Mouse (Mus musculus) brown adipose tissue, adult 24 weeks (tissue): ENCODE results near the gene Eef1a1. TPM values are rescaled to one million over a fixed set of nuclear protein-coding genes. Genes with fewer than 3 reads are reported as not detected.
A peak's percentile ranks its signal among the peaks of the same experiment; 100 is the strongest.

Experiments used
- H3K27ac ChIP-seq: fragments of 200-500 bp; replicated peaks from 2 replicates; pipeline ENCODE4 v1.5.1; 2012; ENCODE audit warnings: low read depth, mild to moderate bottlenecking, low read length
- H3K4me1 ChIP-seq: fragments of 200-500 bp; 2 replicates; pipeline ENCODE4 v1.6.1; 2012; ENCODE audit warnings: low read length, mixed read lengths; ENCODE audit not compliant: control insufficient read depth, insufficient read depth, insufficient read length
- H3K4me3 ChIP-seq: fragments of 200-500 bp; 2 replicates; pipeline ENCODE4 v1.5.1; 2012; ENCODE audit warnings: low read depth, mild to moderate bottlenecking, low read length, moderate library complexity; ENCODE audit not compliant: insufficient read depth
- polyA plus RNA-seq: library from polyadenylated mRNA; stranded (reverse); fragments of >200 nt; gene quantifications from 2 replicates; pipeline ENCODE4 v1.2.4, GENCODE M21; 2012; ENCODE audit not compliant: missing spikeins, insufficient read depth, insufficient read length

The Eef1a1 gene
- polyA plus RNA-seq, result 3,256 and 3,366 TPM in 2 replicates

GRCm38 (mm10) chr9:78488890-78489420, at the start of gene Eef1a1:
Gene Eef1a1, minus strand, starts transcription at chr9:78489151.
- Histone ChIP-seq H3K4me3 (peak within 1 kb of the TSS; percentile 64), H3K27ac (peak within 1 kb of the TSS; percentile 56), H3K4me1 (no peaks in the 10 kb centered on the region)

- H3K27ac ChIP-seq, result no peak overlapping the region; the same call in 1 of the 2 replicates
- no peak overlapping the region for H3K4me3 ChIP-seq
These were observed 49.5 kb upstream of the Eef1a1 start for GRCm38 (mm10) chr9:78538421-78538820.

GRCm38 (mm10) chr9:78537154-78537873, 48.4 kb upstream of the Eef1a1 start:
- no peak overlapping the region for H3K27ac ChIP-seq
- H3K4me3 ChIP-seq, result no peak overlapping the region
- 0 out of 2 replicates have a peak, but pooled peaks cover 3% of the 10 kb centered on the region for H3K4me1 ChIP-seq

More at GRCm38 (mm10) chr9:78538421-78538820, 49.5 kb upstream of the Eef1a1 start:
- no peaks in the 10 kb centered on the region for H3K4me1 ChIP-seq

- Histone ChIP-seq H3K4me1 (peaks cover 6% of the 10 kb centered on the region; the same call in 1 of the 2 replicates), H3K4me3 (no peak overlapping the region), H3K27ac (no peak overlapping the region)
These were observed 45.7 kb upstream of the Eef1a1 start for GRCm38 (mm10) chr9:78534606-78535005.

GRCm38 (mm10) chr9:78533296-78533935, 44.5 kb upstream of the Eef1a1 start:
- H3K4me3 ChIP-seq, result no peak overlapping the region
- peaks cover 6% of the 10 kb centered on the region; the same call in 1 of the 2 replicates for H3K4me1 ChIP-seq
- H3K27ac ChIP-seq, result no peak overlapping the region

- Histone ChIP-seq H3K4me1 (peaks cover 6% of the 10 kb centered on the region; the same call in 1 of the 2 replicates), H3K4me3 (no peak overlapping the region), H3K27ac (peak overlapping the region; percentile 60; the same call in 1 of the 2 replicates)
These were observed 43.4 kb upstream of the Eef1a1 start for GRCm38 (mm10) chr9:78532341-78532819.

- no peak overlapping the region for H3K4me3 ChIP-seq
- peaks cover 7% of the 10 kb centered on the region; the same call in 1 of the 2 replicates for H3K4me1 ChIP-seq
- H3K27ac ChIP-seq, result no peak overlapping the region
These were observed 42.9 kb upstream of the Eef1a1 start for GRCm38 (mm10) chr9:78531816-78532215.

- Histone ChIP-seq H3K4me1 (peaks cover 11% of the 10 kb centered on the region), H3K4me3 (peak overlapping the region; percentile 50), H3K27ac (peak overlapping the region; percentile 82)
These were observed 38.9 kb upstream of the Eef1a1 start for GRCm38 (mm10) chr9:78527767-78528381.

- Histone ChIP-seq H3K4me3 (peak overlapping the region; percentile 50), H3K27ac (peak overlapping the region; percentile 82), H3K4me1 (peaks cover 11% of the 10 kb centered on the region)
These were observed 38.4 kb upstream of the Eef1a1 start for GRCm38 (mm10) chr9:78527301-78527761.

GRCm38 (mm10) chr9:78526206-78526605, 37.3 kb upstream of the Eef1a1 start:
- no peak overlapping the region for H3K4me3 ChIP-seq
- peak overlapping the region; percentile 82 for H3K27ac ChIP-seq
- H3K4me1 ChIP-seq, result peaks cover 8% of the 10 kb centered on the region

GRCm38 (mm10) chr9:78525451-78526135, 36.6 kb upstream of the Eef1a1 start:
- H3K27ac ChIP-seq, result no peak overlapping the region
- no peak overlapping the region for H3K4me3 ChIP-seq
- peaks cover 8% of the 10 kb centered on the region for H3K4me1 ChIP-seq

- Histone ChIP-seq H3K4me3 (peak overlapping the region; percentile 46), H3K4me1 (peaks cover 11% of the 10 kb centered on the region), H3K27ac (no peak overlapping the region)
These were observed 32.7 kb upstream of the Eef1a1 start for GRCm38 (mm10) chr9:78521689-78522088.

- H3K27ac ChIP-seq, result no peak overlapping the region
- H3K4me3 ChIP-seq, result peak overlapping the region; percentile 46
- peaks cover 9% of the 10 kb centered on the region for H3K4me1 ChIP-seq
These were observed 32.0 kb upstream of the Eef1a1 start for GRCm38 (mm10) chr9:78520780-78521601.
